Mouse (Mus musculus): Measurements from ENCODE around the gene Hivep3.

DNA sequence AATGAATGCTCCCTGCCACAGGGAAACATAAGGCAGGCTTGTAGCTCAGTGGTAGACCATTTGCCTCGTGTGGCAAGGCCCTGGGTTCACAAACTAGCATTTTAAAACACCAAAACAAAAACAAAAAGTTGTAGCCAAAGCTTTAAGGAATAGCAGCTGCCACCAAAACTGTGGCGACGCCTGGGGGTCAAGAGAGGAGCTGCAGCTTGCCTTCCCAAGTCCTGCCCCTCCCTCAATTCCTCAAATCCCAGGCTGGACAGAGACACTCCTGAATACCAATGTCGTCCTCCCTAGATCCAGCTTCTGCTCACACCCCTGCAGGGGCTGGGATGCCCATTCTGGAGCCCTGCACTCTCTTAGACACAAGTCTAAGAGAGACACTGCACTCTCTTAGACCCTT, 453.4 kb downstream of the Hivep3 start:
- TF ChIP-seq POLR2A (IDR thresholded peaks at IDR 0.05; ENCODE audit: borderline replicate concordance, extremely low read depth, low read depth, low read length) (no peak), CTCF (IDR thresholded peaks at IDR 0.05; ENCODE audit: insufficient read depth, low read length) (peak; percentile 61)

Measured in lung, adult 2 months (tissue).